Mouse (Mus musculus): ENCODE measurements around the gene Mkrn2.

DNA sequence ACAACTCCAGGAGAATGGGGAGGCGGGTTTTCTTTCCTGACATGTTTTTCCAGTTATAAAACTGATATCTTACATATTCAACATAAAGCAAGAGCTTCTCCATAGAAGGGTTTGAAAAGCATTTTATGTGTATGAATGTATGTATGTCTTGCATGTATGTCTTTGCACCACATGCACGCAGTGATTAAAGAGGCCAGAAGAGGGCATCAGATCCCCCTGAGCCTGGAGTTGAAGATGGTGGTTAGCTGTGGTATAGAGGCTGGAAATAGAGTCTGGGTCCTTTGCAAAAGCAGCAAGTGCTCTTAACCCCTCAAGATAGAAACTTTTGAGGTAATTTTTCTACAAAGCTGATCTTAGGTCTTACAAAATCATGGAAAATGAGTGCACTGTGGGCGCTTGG, 7.4 kb downstream of the Mkrn2 start:
- TF ChIP-seq MAFK (IDR thresholded peaks at IDR 0.05; ENCODE audit: insufficient read depth, low read depth, low read length) (no peak), ZC3H11A (IDR thresholded peaks at IDR 0.05; ENCODE audit: borderline replicate concordance, low read depth, low read length) (no peak; the same call in 1 of the 2 replicates)

Measured in ES-E14 (cell line).